Mouse (Mus musculus) cortical plate, adult 2 months (tissue): ENCODE results near the gene Gm10073. TPM values are rescaled to one million over a fixed set of nuclear protein-coding genes. Genes with fewer than 3 reads are reported as not detected.
A peak's percentile ranks its signal among the peaks of the same experiment; 100 is the strongest.

Experiments used
- H3K27ac ChIP-seq: fragments of 200-500 bp; 2 replicates; pipeline ENCODE4 v1.5.1; 2012; ENCODE audit warnings: low read length, control low read depth, inconsistent platforms; ENCODE audit not compliant: insufficient read depth
- H3K4me1 ChIP-seq: fragments of 200-500 bp; 2 replicates; pipeline ENCODE4 v1.6.1; 2011; ENCODE audit warnings: low read length; ENCODE audit not compliant: control insufficient read depth, insufficient read depth
- H3K4me3 ChIP-seq: fragments of 200-500 bp; 2 replicates; pipeline ENCODE4 v1.5.1; 2011; ENCODE audit warnings: mild to moderate bottlenecking, low read length, control low read depth; ENCODE audit not compliant: insufficient read depth
- CTCF ChIP-seq: fragments of 200-500 bp; IDR thresholded peaks from 2 replicates; pipeline ENCODE4 v1.5.1; 2011; ENCODE audit warnings: mild to moderate bottlenecking, control low read depth, low read length; ENCODE audit not compliant: insufficient read depth; ENCODE audit errors: extremely low read depth
- POLR2A ChIP-seq: fragments of 200-500 bp; IDR thresholded peaks from 2 replicates; pipeline ENCODE4 v1.6.1; 2011; ENCODE audit warnings: mild to moderate bottlenecking, low read length, control low read depth; ENCODE audit not compliant: insufficient read depth; ENCODE audit errors: extremely low read depth
- polyA plus RNA-seq: library from polyadenylated mRNA; depleted of rRNA; stranded (reverse); fragments of >200 nt; gene quantifications from 2 replicates; pipeline ENCODE4 v1.2.3, GENCODE M21; 2012; rRNA removed

Gm10073 gene
- polyA plus RNA-seq, 1 experiment: 124 TPM

- H3K27ac ChIP-seq: no peak overlapping the region
- H3K4me1 ChIP-seq: no peaks in the 10 kb centered on the region
- no peak overlapping the region for H3K4me3 ChIP-seq
- 0 out of 2 replicates have a peak, but pooled peaks have one; percentile 21 for TF ChIP-seq CTCF
- no peak for TF ChIP-seq POLR2A
These were observed 37.8 kb downstream of the Gm10073 start for GRCm38 (mm10) chr8:106535448-106535847.

DNA sequence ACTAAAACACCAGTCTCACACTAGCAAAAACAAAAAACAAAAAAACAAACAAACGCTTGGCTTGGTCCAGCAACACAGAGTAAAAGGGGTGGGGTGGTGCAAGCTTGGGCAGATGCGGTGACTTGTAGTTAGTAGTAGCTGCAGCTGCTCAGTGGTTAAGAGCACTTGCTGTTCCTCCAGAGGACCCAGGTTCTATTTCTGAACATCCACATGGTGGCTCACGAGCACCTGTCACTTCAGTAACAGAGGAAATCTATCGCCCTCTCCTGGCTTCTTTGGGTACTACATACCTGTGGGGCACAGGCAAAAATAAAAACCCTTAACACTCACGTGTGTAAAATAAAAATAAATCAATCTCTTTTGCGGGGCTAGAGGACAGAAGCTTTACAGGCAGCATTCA is 38.8 kb downstream of the Gm10073 start:
- peak; percentile 58 for TF ChIP-seq CTCF
- no peak for TF ChIP-seq POLR2A
- Histone ChIP-seq H3K27ac (no peak overlapping the region), H3K4me1 (no peaks in the 10 kb centered on the region), H3K4me3 (no peak overlapping the region)

- no peaks in the 10 kb centered on the region for H3K4me1 ChIP-seq
- no peak for TF ChIP-seq CTCF
- no peak for TF ChIP-seq POLR2A
- no peak overlapping the region for H3K27ac ChIP-seq
- no peak overlapping the region for H3K4me3 ChIP-seq
These were observed 39.6 kb downstream of the Gm10073 start for GRCm38 (mm10) chr8:106533709-106534108.

- TF ChIP-seq POLR2A (no peak), CTCF (0 out of 2 replicates have a peak, but pooled peaks have one; percentile 23)
- no peak overlapping the region for H3K4me3 ChIP-seq
- no peak overlapping the region for H3K27ac ChIP-seq
- H3K4me1 ChIP-seq: no peaks in the 10 kb centered on the region
These were observed 42.7 kb downstream of the Gm10073 start for GRCm38 (mm10) chr8:106530566-106530965.

GRCm38 (mm10) chr8:106529885-106530482 is 43.3 kb downstream of the Gm10073 start:
- no peaks in the 10 kb centered on the region for H3K4me1 ChIP-seq
- H3K27ac ChIP-seq: no peak overlapping the region
- TF ChIP-seq CTCF (no peak), POLR2A (no peak)

GRCm38 (mm10) chr8:106528596-106529249 is 44.5 kb downstream of the Gm10073 start:
- Histone ChIP-seq H3K4me1 (no peaks in the 10 kb centered on the region), H3K27ac (no peak overlapping the region), H3K4me3 (no peak overlapping the region)
- no peak for TF ChIP-seq POLR2A
- no peak for TF ChIP-seq CTCF

More at GRCm38 (mm10) chr8:106529885-106530482, 43.3 kb downstream of the Gm10073 start:
- H3K4me3 ChIP-seq: no peak overlapping the region

- H3K4me1 ChIP-seq: no peaks in the 10 kb centered on the region
- no peak overlapping the region for H3K27ac ChIP-seq
- no peak overlapping the region for H3K4me3 ChIP-seq
- TF ChIP-seq POLR2A: no peak
- peak; percentile 16; the same call in 1 of the 2 replicates for TF ChIP-seq CTCF
These were observed 45.8 kb downstream of the Gm10073 start for GRCm38 (mm10) chr8:106527241-106528036.

- H3K27ac ChIP-seq: no peak overlapping the region
- H3K4me1 ChIP-seq: no peaks in the 10 kb centered on the region
- H3K4me3 ChIP-seq: no peak overlapping the region
- TF ChIP-seq CTCF: no peak
- TF ChIP-seq POLR2A: no peak
These were observed 46.5 kb downstream of the Gm10073 start for GRCm38 (mm10) chr8:106526725-106527124.

Other genes starting within 250 kb of the Gm10073 start
- 26.4 and 31.9 TPM in 2 replicates for gene Smpd3, start 235.5 kb downstream of the Gm10073 start, polyA plus RNA-seq
- 11.7 TPM in 2 replicates for gene Zfp90, start 158.1 kb downstream of the Gm10073 start, polyA plus RNA-seq
- not detected in 2 replicates for gene 6030452D12Rik, start 72.9 kb downstream of the Gm10073 start, polyA plus RNA-seq
- gene Cdh3, start 62.6 kb downstream of the Gm10073 start, polyA plus RNA-seq: 0.11 and 0.13 TPM in 2 replicates
- gene Cdh1, start 29.9 kb upstream of the Gm10073 start, polyA plus RNA-seq: 0.93 and 1.8 TPM in 2 replicates
- gene Tango6, start 109.6 kb upstream of the Gm10073 start, polyA plus RNA-seq: 2.8 and 2.9 TPM in 2 replicates